Mouse (Mus musculus): ENCODE measurements around the gene Arhgef3. TPM values are rescaled to one million over a fixed set of nuclear protein-coding genes. Genes with fewer than 3 reads are reported as not detected.

The Arhgef3 gene
- total RNA-seq, 2 experiments from 2014 or later, result 36.5 to 37.3 TPM

DNA sequence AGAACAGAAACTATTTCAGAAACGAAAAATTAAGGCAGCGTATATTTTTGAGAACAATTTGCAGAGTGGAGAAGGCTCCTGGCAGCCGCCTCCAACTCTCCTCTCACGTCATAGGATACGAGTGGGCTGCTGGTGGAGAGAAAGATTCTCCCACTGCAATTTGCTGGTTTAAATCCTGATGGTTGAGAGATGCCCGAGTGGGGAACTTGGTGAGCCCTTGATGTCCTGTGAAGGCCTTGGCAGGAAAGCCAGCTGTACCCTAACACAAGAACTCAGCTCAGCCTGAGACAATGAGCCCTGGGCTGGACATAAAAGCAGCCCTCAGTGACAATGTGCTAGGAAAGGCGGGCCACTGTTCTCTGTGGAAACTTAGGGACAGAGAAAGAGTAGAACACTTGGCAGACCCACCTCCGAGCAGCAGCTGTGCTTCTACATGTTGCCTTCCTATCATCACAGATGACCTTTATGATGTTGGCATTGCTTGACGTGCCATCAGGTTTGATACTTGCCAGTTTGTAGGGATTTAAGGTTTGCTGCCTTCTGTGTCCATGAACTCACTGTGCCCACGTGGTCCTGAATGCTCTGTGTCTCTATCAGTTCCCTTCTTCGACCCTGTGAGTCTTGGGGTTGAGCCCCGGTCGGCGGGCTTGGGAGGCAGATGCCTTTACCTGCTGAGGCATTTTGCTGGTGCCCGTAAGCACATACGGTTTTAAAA, 154.4 kb downstream of the Arhgef3 start:
- no peak for DNase-seq

- DNase-seq, result no peak
Measured at GRCm38 (mm10) chr14:27269836-27270235, 155.1 kb downstream of the Arhgef3 start.

DNA sequence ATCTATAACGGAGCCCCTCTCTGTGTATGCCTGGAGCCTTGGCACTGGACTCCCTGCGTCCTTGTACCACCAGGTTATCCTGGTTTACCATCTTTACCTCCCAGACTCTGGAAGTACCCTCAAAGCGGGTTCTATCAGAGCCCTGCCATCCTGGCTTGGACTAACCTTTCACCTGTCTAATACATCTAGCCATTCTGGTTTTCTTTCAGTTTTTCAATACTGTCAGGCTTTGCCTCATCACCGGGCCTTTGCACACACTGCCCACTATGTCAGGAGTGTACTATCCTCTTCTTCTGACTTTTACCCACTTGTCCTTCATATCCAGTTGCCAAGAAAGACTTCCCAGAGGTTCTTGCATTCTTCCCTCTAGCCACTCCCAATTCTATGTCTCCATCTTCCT, 155.8 kb downstream of the Arhgef3 start:
- DNase-seq, result no peak

DNA sequence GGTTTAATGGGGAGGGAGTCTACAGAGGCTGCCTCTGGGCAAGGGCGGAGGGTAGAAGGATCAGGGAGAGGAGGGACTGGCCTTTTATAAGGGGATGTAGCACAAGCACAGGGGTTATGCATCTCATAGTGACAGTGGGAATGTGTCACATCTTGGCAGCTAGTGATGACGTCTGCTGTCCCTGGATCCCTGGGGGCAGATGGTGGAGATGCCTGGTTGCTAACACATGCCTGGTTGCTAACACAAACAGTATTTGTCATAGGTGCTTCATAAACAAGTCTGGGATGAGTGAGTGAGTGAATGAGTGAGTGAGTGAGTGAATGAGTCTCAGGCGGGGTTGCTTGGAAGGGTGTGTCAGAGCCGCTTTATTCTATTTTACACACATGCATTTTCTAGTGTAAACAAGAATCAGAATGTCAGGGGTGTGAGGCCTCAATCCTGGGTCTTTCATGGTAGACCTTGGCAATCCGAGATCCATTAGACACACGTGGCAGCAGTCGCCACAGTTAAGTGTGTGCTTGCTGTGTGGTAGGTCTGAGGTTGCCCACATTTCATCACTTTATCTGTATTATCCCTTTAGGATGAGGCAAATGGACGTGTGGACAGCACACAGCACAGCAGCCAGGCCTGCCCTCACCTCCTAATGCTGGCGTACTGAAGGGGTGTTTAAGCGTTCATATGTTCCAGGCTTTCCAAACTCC, 156.8 kb downstream of the Arhgef3 start:
- no peak for DNase-seq

DNA sequence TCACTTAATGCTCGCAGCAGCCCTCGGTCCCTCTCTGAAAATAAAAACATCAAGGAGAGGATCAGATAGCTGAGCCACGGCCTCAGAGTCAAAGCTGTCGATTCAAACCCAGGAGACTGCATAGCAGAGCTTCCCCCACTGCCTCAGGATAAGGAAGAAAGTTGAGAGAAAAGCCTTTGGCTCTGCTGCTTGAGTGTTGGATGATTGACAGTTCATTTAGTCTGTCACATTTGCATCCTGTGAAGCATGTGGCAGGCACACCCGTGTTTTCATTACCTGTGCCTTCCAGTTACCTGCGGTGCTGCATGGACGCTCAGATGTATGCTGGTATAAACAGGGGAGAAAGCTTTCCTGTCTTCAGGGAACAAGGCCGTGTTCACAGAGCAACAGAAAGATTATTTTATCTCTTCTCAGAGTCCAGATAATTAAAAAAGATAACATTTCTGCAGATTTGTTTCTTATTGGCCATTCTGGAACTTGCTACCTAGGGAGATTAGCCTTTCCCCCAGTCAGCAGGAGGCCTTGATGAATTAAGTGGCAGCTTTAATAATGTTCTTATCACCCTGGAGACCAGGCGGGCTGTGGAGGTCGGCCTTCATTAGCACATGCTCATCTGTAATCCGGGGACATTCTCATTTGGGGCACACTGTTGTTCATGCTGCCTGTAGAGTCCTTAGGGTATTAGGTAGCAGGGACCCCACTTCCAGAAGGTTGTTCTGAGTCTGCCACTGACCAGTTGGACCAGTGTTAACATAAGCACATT, 157.6 kb downstream of the Arhgef3 start:
- no peak for DNase-seq

DNA sequence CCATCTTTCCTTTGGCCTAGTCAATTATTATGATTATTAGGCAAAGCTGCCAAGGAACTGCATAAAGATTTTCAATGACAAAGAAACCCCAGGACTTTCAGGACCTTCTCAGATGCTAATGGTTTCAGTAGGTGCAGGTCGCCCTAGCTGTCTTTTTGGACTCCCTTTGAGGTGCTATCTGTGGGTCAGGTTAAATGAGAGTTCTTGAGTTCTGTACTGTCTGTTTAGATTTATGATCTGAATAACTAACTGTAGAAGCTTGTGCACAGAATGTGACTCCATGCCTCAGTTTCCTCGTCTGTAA, 158.1 kb downstream of the Arhgef3 start:
- no peak for DNase-seq

GRCm38 (mm10) chr14:27273169-27273568, 158.5 kb downstream of the Arhgef3 start:
- DNase-seq, result no peak

- DNase-seq, result no peak
Measured at GRCm38 (mm10) chr14:27277259-27277658, 162.6 kb downstream of the Arhgef3 start.

DNA sequence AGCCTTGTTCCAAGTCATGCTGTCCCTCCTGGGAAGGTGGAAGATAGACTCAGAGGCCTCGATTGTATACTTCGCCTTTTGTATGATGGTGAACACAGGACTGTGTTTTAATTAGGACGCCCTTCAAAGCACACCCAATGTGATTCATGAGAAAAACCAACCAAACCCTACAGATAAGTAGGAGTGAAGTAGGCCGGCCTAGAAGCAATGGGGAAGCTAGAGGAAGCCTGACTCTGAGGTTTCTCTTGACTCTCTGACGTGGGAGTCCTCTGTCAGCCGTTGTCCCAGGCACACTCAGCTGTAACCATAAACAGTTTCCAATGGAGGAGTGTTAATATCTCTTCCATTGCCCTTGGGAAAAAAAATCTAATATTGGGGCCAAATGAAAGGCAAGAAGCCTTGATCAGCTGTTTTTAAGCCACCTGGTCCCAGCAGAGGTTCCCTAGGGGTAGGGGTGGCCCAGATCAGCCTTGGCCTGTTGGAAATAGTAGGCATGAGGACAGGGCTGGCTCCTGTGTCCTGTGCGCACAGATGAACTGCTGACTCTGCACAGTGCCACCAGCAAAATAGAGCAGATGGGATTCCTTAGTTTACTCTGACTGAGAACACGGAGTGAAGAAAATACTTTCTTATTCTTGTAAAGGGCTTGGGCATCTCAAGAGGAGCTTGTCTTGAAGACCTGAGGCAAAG, 165.6 kb downstream of the Arhgef3 start:
- DNase-seq, result peak; percentile 25

DNA sequence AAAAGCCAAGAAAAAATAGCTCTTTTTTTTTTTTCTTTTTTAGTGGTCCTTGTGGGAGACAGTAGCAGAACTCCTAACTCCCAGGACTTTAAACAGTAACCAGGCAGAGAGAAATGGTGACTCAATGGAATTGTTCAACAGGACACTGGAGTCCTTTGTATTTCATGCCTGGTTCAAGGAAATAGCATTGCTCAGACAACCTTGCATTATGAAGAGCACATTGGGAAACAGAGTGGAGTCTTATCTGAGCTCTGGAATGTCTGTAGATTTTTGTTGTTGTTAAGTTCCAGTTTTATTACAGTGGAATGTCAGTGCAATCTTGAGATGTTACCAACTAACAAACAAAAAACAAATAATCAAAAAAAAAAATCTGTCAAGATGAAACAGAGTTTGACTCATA, 169.3 kb downstream of the Arhgef3 start:
- no peak for DNase-seq

- DNase-seq, result no peak
Measured at GRCm38 (mm10) chr14:27286202-27286601, 171.5 kb downstream of the Arhgef3 start.

DNA sequence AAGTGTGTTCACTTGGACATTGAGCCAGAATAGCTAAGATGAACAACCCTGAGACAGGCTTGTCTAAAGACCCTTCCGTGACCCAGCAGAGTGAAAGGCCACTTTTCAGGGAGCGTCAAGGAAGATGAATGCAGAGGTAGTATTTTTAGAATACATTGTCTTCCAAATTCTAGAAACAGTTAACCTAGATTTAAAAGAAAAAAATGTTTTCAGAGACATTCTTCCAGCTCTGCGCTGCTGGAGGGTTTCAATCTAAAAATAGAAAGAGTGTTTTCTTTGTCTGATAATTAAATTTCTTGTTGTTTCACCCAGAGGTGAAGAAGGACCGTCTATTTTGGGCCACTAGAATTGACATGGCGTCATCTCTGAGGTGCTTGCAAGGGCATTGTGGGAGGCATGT, 174.4 kb downstream of the Arhgef3 start:
- no peak for DNase-seq

DNA sequence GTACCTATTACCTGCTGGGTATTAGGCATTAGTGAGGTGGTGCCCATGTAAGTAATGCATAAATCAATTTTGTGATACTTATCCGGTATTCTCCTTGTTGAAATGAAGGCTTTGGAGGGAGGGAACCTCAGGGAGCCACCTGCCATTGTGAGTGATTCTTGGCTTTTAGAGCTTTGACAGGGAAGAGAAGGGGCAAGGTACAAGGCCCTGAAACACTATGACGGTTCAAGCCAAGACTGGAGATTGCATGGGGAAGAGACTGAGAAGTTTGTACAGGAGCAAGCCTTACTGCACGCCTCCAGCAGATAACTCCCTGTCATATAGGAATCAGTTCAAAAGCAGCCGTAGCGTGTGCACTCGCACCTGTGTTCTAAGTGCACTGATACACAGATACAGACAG, 177.4 kb downstream of the Arhgef3 start:
- no peak for DNase-seq

GRCm38 (mm10) chr14:27295821-27296220, 181.1 kb downstream of the Arhgef3 start:
- no peak for DNase-seq

- DNase-seq, result no peak
Measured at GRCm38 (mm10) chr14:27296987-27297386, 182.3 kb downstream of the Arhgef3 start.

DNA sequence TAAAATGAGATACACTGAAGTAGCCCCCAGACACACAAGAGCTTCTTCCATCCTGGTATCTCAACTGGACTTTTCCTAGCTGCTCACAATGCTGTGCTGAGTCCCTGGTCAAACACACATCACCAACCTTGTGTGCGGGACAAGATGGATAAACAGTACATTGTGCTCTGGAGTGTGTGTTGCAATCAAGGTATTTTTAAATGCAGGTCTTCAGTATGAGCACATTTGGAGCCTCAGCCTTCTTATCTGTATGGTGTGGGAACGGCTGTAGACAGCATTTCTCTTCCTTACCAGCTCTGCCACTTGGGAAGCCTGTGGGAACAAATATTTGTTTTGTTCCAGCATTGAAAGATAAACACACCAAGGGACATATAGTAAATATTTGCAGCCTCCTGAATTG, 184.2 kb downstream of the Arhgef3 start:
- no peak for DNase-seq

GRCm38 (mm10) chr14:27299705-27300104, 185.0 kb downstream of the Arhgef3 start:
- DNase-seq, result no peak

DNA sequence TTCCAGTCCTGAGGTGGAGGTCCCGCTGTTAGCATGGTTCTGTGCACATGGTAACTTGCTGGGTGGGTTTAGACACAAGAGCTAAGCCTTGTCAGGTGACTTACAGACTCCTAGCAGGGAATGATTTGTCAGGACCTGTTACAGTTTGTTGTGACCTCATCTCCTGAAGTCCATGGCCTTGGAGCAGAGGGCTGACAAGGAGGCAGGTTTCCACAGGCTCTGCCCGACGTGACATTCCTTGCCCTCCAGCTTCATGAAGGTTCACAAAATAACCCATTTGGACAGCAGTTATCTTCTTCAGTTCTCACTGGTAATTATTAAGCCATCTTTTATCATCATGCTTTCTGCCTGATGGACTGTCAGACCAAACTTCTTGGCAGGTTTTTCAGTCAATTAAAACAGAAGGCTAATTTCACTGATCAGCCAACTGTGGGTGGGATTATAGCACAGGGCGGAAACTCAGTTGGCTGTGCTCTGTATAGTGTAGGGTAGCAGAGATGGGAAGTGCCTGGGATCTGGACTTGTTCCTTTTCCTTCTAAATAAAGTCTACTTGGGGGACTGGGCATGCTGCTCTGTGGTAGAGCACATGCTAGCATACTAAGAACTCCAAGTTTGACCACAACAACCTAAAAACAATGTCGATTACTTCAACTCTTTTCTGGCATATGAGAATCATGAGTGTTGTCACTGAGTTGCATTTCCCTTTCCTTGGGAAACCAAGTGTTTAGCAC, 187.2 kb downstream of the Arhgef3 start:
- no peak for DNase-seq

GRCm38 (mm10) chr14:27303294-27303693, 188.6 kb downstream of the Arhgef3 start:
- DNase-seq, result no peak

- DNase-seq, result no peak
Measured at GRCm38 (mm10) chr14:27304408-27304807, 189.7 kb downstream of the Arhgef3 start.

- no peak for DNase-seq
Measured at GRCm38 (mm10) chr14:27308761-27309160, 194.1 kb downstream of the Arhgef3 start.

All from adrenal gland, postnatal 10 days (tissue).